Mouse (Mus musculus) kidney, adult 18-20 months (tissue): ENCODE measurements at regions not wholly inside any gene's neighbourhood (a gene's known extent, or its start where the extent isn't known, plus 50 kb on each side); places are given as distances from the start of the nearest gene placed in this dataset.

Experiments used
- DNase-seq: peaks from one replicate; pipeline ENCODE4 v3.0.0; 2021

DNA sequence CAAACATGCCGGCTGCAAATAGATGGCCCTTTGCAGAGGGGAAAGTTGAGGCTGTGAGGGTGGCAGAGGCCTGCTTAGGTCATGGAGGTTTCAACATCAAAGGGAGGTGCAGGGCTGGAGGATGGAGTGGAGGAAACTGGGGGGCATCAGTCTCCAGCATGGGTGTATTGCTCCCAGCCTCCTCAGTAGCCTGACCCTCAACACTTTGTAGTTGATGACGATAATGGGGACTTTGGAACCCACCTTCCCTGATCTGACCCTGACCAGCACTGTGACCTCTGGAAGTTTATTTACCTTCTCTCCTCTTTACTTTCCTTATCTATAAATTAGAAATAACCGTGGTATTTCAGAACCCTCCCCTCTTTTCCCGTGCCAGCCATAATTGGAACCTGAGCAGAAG is 56.2 kb downstream of the Gm26897 start:
- no peak for DNase-seq

DNA sequence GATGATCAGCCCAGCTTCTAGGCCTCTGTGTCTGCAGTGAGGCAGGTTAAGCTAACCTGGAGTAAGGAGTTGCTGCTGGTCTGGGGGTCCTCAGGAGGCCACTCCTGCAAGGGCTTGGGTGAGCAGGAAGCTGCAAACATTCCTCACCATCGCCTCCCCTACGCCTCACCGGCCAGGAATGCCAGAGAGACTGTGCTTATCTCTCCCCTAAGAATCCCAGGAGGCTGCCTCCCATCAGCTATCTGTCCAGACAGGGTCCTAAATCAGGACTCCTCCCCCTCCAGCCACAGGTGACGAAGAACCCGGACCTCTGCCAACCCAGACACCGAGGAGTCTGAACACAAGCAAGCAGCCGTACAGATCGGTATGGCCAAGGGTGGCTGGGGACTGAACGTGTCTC is 56.8 kb downstream of the Gm26897 start:
- DNase-seq: no peak

DNA sequence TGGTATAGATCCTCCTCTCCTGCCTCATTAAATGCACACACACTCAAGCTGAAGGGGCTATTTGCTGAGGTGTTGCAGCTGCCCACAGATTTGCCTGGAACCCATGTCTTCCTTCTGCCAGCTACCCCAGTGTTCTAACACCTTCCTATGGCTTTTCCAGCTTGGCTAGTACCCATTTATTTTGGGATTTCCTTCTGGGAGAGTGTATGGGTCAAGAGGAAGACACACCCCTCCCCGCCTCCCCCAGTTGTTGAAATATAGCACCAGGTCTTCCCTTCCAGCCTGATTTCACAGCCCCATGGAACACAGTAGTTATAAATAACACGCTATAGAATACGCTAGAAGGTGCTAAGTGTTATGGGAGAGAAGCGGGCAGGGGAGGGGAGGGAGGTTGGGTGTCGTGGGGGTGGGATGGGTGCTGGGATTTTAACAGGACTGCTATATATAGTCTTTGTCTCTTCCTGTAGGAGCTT is 57.4 kb downstream of the Gm26897 start:
- DNase-seq: no peak

DNA sequence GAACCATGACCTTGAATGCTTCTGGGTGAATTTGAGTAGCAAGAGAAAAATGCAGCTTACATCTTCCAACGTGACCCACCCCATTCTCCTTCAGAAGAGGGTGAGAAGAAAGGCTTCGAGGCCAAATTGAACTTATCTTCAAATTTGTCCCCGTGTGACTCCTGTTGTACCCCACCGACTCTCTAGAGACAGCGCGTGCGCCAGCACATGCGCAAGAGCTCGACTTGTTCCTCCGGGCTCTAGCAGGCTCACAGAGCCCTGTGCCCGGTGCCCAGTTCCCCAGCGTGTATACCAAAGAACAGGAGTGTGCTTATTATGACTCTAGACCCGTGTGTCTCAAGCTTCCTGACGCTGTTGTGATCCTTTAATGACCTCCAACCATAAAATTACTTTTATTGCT is 59.0 kb downstream of the Gm26897 start:
- DNase-seq: no peak

DNA sequence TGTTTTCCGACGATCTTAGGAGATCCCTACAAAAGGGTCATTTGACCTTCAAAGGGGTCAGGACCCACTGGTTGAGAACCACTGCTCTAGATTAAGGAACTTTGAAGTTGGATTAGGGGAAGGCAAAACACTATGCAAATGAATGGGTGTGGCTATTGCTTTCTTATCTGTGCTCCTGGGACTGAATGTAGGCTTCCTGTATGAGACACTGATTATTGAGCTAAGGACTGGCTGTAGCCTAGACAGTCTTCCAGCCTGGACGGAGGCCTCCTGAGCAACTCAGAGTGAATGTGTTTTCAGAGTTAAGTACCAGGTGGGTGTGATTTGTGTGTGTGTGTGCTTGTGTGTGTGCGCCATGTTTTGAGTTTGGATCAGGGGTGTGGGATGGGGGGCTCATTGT is 59.5 kb downstream of the Gm26897 start:
- DNase-seq: no peak

DNA sequence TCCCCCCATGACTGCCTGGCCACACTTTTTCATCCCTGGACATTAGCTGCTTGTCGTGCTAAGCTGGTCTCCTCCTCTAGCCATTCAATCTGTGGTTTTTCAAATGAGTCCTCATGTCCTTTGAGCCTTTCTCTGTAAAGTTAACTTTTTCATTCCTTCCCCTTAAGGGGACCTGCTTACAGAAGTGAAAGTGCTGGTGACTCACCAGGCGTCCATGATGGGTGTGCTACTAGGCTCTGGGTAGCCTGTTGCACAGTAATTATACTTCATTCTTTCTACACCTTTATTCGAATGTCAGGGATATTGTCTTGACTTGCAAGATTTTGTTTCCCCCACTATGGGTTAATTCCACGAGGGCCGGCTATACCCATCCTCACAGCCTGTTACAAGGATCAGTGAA is 63.2 kb downstream of the Gm26897 start:
- no peak for DNase-seq

DNA sequence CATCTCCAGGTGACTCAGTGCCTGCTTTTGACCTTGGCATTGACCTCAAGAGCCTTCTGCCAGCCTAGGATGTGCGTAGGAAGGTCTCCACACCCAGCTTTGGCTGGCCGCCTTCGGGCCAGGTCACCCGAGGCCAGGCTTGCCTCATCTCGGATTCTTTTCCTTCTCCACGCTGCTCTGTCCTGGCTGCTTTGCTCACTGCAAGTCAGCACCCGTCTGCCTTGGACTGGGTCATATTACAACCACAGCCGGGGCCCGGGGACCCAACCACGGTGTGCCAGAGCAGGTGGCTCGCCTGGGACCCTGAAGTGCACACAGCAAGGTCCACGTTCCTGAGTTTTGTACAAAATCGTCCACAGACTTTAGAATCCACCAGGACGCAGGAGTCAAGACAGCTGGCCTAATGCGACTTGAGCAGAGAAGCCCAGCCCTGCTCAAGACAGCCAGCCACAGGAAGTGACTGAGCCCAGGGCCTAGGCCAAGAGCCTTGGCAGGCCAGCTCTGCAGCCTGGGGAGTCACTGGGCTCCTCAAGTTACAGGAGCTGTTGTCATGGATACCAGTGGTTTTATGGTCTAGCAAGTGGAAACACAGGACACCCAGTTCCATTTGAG is 66.1 kb downstream of the Gm26897 start:
- DNase-seq: peak; percentile 44

DNA sequence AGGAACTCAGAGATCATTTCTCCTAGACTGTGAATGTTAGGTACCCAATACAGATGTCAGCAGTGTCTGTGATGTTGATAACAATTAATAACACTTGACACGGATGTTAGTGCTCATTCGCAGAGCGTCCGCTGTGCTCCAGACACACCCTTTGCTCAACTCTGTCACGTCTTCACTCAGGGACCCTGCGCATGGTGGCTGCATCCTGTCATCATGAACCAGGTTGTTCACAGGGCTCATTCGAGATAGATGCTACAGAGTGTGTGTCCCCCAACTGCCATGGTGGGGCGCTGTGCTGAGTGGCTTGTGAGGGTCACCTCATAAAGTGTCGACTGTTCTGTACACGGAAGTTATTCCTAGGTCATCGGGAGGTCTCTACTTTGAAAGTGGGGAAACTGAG is 66.8 kb downstream of the Gm26897 start:
- DNase-seq: no peak

DNA sequence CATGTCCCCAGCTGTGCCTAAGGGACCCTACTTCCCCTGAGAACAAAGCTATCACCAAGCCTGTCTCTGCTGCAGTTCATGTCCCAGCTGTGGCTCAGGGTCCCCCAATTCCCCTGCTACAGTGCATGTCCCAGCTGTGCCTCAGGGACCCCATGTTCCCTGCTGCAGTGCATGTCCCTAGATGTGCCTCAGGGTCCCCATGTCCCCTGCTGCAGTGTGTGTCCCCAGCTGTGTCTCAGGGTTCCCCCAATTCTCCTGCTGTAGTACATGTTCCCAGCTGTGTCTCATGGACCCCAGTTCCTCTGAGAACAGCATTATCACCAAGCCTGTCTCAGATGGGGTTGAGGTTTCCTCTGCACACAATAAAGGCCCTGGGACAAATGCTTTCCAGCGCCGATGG is 67.3 kb downstream of the Gm26897 start:
- no peak for DNase-seq

DNA sequence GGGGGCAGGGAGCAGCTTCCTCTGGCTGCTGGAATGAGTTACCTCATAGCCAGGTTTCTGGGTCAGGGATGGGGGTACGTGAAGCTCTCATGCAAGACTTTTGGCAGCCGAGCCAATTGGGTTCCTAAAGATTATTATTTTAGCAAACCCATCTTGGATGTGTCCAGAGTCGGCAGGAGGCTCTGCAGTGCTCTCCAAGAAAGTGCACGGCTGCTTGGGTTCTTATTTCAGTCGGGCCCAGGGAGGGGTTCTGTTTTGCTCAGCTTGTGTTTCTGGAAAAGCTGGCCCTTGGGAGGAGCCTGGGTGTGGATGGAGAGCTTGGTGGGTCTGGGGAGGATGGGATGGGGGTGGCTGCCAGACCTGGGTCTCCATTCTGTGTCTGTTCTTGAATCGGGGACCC is 70.8 kb downstream of the Gm26897 start:
- no peak for DNase-seq

DNA sequence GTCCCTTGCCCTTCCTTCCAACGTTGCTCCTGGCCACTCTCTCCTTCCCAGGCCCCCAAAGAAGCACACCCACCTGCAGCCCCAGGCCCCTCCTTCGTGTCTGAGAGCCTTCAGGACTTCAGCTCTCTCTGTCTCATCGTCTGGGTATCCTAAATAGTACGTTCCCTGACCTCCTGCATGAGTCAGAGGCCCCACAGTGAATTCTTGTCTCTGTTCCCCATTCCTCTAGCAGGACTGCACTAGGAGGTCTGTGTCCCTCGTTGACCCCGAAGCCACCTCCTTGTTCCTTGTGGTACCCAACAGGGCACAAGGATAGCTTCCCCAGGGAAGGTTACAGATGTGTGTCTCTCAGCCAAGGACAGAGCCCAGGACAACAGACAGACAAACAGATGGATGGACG is 71.4 kb downstream of the Gm26897 start:
- no peak for DNase-seq

DNA sequence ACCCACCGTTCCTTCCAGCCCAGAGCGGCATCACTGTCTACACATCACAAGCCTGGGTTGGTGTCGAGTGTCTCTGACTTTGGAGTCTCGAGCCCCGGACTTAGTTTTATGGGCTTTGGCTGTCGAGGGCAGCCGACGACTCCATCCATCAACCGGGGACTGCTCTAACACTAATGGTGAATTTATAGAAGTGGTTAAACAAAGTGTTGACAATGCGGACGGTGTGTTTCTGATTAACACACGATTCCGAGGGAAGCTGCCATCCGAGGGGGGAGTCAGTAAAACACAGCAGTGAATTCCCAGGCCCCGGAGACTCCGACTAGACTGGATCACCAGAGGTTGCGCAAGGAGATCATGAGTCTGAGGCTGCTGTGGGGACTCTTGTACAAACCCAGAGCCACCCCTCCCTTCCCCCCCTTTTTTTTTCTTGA is 72.1 kb downstream of the Gm26897 start:
- no peak for DNase-seq

DNA sequence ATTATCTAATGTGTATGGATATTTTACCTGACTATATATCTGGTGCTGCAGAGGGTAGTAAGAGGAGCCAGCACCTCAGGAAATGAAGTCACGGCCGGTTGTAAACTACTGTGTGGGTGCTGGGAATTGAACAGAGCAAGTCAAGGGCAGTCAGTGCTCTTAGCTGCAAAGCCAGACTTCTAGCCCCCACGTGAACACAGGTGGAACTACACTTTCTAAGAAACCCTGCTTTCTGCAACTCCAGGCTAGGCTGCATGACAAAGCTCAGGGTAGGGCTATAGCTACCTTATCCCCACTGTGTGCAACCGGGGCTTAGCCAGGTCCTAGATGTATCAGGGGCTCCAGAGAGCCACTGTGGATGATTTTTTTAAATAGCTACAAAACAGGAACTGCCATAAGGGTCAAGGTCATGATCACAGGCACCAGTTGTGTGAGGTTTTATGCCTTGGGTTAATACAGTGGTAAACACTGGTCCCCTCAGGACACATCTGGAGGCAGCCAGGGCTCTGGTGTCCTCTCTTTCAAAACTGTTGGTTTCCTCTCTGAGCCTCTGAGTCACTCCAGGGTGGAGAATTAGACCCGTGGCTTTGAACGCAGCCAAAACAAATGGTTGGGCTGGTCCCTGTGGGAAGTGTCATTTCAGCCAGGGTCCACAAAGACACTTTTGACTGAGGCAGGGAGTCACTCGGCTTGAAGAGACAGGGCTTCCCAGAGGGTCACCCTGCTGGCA is 76.5 kb downstream of the Gm26897 start:
- no peak for DNase-seq

DNA sequence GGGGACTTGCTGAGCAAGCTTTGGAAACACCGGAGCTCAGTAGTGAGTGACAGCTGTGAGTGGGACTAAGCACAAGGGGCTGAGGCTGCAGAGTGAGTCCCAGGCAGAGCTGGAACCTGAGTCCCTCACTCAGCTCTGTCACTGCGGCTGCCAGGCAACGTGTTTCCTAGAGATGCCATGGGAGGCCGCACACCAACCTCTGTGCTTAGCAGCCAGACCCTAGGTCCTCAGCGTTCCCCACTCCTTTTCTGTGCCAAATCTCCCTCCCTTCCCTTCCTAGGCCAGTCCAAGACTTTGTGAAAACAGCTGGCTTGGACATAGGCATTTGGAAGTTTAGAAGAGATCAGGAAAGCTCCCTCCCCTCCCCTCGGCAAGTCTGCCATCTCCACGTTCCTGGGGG is 78.9 kb downstream of the Gm26897 start:
- no peak for DNase-seq

DNA sequence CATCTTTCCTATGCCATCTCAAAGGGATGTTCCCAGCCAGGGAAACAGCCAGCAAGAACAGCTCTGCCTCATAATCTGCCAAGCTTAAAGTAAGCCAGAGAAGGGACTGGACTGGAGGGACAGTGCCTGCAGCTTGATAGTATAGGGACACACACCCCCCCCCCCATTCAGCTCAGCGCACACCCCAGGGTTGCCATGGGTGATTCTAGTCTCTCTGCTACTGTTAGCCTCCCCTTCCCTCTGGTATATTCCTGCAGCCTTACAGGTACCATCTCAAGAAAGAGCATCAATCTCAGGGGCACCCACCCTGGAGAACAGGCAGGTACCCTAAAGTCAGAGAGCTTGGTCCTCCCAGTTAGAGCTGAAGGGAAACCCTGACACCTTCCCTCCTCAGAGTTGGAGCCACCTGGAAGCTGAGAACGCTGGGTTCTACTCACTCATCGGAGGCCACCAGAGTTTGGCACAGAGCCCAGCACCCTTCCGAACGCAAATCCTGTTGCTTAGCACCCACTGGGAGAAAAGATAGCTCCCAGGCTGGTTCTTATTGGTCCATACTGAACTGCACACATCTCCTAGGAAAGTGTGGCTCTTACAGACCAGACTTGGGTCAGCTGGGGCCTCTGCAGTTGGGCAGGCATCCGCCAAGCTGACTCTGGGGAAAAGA is 79.5 kb downstream of the Gm26897 start:
- no peak for DNase-seq

DNA sequence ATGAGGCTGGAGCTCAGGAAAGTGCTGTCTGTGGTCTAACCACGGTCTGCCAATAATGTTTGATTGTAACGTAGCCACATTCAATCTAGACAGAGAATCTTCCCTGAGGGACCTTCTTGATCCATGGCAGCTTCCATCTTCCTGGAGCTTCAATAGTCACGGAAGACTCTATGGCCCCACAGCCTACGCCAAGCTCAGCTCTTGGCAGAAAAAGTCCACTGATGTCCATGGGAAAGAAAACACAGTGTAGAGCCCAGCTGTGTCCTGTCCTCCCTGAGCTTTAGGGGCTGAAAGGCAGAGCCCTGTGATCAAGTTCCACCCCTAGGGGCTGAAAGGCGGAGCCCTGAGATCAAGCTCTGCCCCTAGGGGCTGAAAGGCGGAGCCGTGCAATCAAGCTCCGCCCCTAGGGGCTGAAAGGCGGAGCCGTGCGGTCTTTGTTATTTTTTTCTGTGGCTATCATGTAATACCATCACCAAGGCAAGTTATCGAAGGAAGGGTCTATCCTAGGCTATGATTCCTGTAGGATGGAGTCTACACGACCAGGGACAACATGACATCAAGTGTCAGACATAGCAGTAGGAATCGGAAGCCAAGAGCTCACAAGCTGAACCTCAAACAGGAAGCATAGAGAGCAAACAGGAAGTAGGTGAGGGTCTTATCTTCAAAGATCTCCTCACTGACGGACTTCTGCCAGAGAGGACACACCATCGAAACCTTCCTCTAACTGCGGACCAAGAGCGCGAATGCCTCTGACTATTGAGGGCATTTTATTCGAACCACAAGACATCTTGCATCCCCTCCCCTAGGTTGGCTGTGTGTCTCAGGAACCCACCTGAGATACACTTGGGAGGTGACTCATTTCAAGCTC is 81.4 kb downstream of the Gm26897 start:
- DNase-seq: no peak

DNA sequence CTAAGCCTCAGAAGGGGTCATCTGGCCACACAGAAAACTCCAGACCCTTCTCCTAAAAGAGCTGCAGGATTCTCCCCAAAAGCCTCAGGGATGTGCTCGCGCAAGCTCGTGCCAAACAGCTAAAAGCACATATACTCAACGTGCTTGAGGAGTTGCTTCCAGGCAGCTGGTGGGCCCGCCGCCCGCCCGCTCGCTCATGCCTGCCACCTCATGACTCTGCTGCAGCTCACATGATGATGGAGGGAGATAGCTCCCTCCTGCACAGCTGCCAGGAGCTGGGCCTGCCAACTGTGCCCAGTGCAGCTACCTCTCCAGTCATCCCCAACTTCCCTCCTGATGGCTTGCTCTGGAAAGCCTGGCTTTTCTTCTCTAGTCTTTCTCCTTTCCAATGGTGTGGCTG is 87.2 kb downstream of the Gm26897 start:
- DNase-seq: no peak

DNA sequence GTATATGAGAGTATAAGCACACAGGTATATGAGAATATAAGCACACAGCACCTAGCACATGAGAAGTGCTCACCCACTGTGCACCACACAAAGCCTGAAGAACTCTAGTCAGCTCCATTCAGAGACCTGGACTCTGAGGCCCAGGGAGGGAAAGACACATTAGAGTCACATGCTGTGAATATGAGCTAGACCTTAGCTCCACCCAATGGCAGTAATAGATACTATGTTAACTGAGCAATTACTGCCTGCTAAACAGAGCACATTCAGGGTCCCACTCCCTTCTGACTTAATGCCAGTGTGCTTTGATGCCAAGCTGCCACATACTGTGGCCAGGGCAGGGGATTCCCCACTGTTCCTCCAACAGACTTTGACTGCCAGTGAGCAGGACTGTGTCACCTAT is 89.2 kb downstream of the Gm26897 start:
- DNase-seq: no peak

DNA sequence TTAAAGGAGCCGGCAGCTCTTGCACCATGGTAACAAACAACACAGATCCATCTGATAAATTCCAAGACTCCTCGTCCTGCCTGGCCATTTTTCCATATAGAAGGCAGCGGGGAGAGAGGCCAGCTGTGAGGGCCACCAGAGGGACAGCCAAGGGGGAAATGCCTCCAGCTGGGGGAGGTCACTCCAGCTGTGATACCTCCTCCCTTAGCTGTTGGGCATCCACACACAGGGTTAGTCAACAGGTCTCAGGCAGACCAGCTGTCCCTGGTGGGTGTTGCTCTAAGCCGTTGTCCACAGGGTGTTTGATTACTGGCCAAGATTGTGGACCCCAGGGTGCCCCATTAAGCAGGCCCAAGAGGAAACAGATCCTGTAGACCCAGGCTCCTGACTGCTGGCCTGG is 89.7 kb downstream of the Gm26897 start:
- no peak for DNase-seq

DNA sequence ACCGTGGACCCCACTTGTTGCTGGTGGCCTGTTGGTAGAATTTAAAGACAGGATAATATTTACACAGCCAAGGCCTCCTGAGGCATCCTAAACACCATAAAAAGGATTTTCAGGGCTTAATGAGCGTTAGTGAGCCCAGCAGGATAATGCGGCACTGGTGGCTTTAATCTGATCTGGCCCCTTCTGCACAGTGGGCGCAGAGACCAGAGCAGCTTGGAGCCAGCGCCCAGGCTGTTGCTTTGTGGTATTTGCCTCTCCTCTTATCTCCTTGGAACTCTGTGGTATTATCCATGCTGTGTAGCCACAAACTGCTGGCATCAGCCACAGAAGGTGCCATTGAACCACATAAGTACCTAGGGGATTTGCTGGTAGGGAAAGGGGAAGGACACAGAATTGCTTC is 90.1 kb downstream of the Gm26897 start:
- no peak for DNase-seq

DNA sequence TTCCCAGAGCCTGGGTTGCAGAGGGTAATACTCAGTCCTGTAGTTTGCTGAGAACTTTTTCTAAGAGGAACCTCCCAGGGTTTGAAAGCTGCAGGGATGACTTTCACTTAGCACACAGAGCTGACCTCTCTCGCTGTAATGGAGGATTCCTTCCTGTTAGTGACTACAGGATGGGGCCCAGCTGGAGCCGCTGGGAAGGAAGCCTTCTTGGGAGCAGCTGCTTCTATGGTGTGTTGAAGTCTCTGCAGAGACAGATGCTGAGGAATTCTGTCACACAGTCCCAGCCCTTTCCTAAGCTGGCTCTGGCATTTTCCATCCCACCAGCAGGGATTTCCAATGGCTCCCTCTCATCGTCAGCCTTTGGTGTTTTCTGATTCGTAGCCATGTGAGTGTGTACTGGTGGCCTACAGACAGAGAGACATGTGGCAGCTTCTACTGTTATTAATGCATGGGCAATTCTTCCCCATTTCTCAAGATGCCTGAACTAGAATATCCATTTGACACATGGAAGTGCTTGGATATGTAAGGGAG is 90.9 kb downstream of the Gm26897 start:
- no peak for DNase-seq

DNA sequence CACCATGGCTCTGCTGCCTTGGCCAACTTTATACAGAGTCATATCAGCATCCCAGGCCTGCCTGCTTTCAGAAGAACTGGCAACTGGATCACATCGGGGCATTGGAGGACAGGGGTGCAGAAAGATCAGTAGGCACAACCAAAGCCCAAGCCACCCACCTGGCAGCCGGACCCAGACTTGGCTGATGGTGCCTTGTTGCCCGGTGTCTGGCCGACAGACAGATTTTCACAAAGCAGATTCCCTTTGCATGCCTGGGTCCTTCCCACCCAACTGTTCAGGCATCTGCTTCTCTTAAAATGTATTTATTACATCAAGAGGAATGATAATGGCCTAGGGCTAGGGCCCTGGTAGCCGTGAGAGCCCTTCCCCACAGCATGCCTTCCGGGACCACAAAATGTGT is 96.2 kb downstream of the Gm26897 start:
- DNase-seq: no peak
